Mouse (Mus musculus) forebrain, postnatal 0 days (tissue): ENCODE results near the gene Mast4. TPM values are rescaled to one million over a fixed set of nuclear protein-coding genes. Genes with fewer than 3 reads are reported as not detected.

Experiments used
- ATAC-seq: fragments of 200-750 bp; cut with Nextera tagmentation; 2 replicates; pipeline ENCODE4 v1.8.0; 2017; ENCODE audit warnings: mild to moderate bottlenecking, moderate library complexity
- DNase-seq: peaks from one replicate; pipeline ENCODE4 v3.0.0-alpha.2; 2015
- H3K27ac ChIP-seq: fragments of 300-500 bp; sonication (generic); 2 replicates; pipeline ENCODE4 v1.5.1; 2014; ENCODE audit warnings: low read depth, mild to moderate bottlenecking, antibody characterized with exemption, low read length, moderate library complexity, mixed read lengths
- H3K27me3 ChIP-seq: fragments of 300-500 bp; sonication (generic); 2 replicates; pipeline ENCODE4 v1.6.1; 2014; ENCODE audit warnings: mild to moderate bottlenecking, low read length, mixed read lengths; ENCODE audit not compliant: insufficient read depth
- H3K36me3 ChIP-seq: fragments of 300-500 bp; sonication (generic); 2 replicates; pipeline ENCODE4 v1.6.1; 2014; ENCODE audit warnings: mild to moderate bottlenecking, moderate library complexity; ENCODE audit not compliant: insufficient read depth
- H3K4me1 ChIP-seq: fragments of 300-500 bp; sonication (generic); 2 replicates; pipeline ENCODE4 v1.6.1; 2014; ENCODE audit warnings: antibody characterized with exemption; ENCODE audit not compliant: insufficient read depth
- H3K4me2 ChIP-seq: fragments of 300-500 bp; sonication (generic); 2 replicates; pipeline ENCODE4 v1.6.1; 2014; ENCODE audit warnings: low read depth, mild to moderate bottlenecking, moderate library complexity
- H3K4me3 ChIP-seq: fragments of 300-500 bp; sonication (generic); 2 replicates; pipeline ENCODE4 v1.5.1; 2014; ENCODE audit warnings: low read depth, low read length, mixed read lengths
- H3K9ac ChIP-seq: fragments of 300-500 bp; sonication (generic); 2 replicates; pipeline ENCODE4 v1.6.1; 2014; ENCODE audit warnings: mild to moderate bottlenecking
- H3K9me3 ChIP-seq: fragments of 300-500 bp; sonication (generic); 2 replicates; pipeline ENCODE4 v1.6.1; 2016; ENCODE audit warnings: low read length
- CTCF ChIP-seq: sonication (generic); IDR thresholded peaks from 2 replicates; pipeline ENCODE4 v1.5.1; 2016; ENCODE audit warnings: antibody characterized with exemption, control low read depth, low read depth
- WGBS: fragments of 180-500 bp; shearing (Covaris S2); extraction: QIAGEN DNeasy Blood & Tissue Kit; methylation state at CpG from one replicate; pipeline ENCODE4 v1.1.7; 2014; 5-methylcytosine and 5-hydroxymethylcytosine counted together
- polyA plus RNA-seq: library from polyadenylated mRNA; unstranded; fragments of >200 nt; fragmentation: Nextera tagmentation; extraction: Ambion mirVana; gene quantifications from 2 replicates; pipeline ENCODE4 v1.2.1, GENCODE M21; 2015
- total RNA-seq: library from RNA; depleted of rRNA; stranded (reverse); fragments of >200 nt; gene quantifications from 2 replicates; pipeline ENCODE4 v1.2.3, GENCODE M21; 2014

Gene Mast4
- total and polyA plus RNA-seq, 2 experiments from 2014 or later: 17.2 to 40.1 TPM

- Histone ChIP-seq H3K27me3 (no peaks in the 10 kb centered on the region), H3K9me3 (no peaks in the 10 kb centered on the region), H3K4me1 (no peaks in the 10 kb centered on the region), H3K36me3 (no peaks in the 10 kb centered on the region), H3K9ac (no peak overlapping the region), H3K27ac (no peak overlapping the region), H3K4me2 (no peak overlapping the region), H3K4me3 (no peak overlapping the region)
- no peak for TF ChIP-seq CTCF
- ATAC-seq: no peak
- WGBS: 59% methylated on average over 4 of the region's 4 CpGs
- no peak for DNase-seq
Observed at GRCm38 (mm10) chr13:102846473-102846872, 487.8 kb downstream of the Mast4 start.

- Histone ChIP-seq H3K27ac (no peak overlapping the region), H3K36me3 (no peaks in the 10 kb centered on the region), H3K27me3 (no peaks in the 10 kb centered on the region), H3K9me3 (no peaks in the 10 kb centered on the region), H3K4me1 (no peaks in the 10 kb centered on the region), H3K4me3 (no peak overlapping the region), H3K4me2 (no peak overlapping the region), H3K9ac (no peak overlapping the region)
- WGBS: 52% methylated on average over 2 of the region's 2 CpGs
- DNase-seq (no peak), ATAC-seq (no peak)
- no peak for TF ChIP-seq CTCF
Observed at GRCm38 (mm10) chr13:102842715-102843114, 491.6 kb downstream of the Mast4 start.

- no peak overlapping the region for H3K4me3 ChIP-seq
- no peaks in the 10 kb centered on the region for H3K36me3 ChIP-seq
- no peak overlapping the region for H3K27ac ChIP-seq
- no peak overlapping the region for H3K9ac ChIP-seq
- TF ChIP-seq CTCF: no peak
- DNase-seq (no peak), ATAC-seq (no peak)
- no peak overlapping the region for H3K4me2 ChIP-seq
- no peaks in the 10 kb centered on the region for H3K4me1 ChIP-seq
- 35% methylated on average over 8 of the region's 8 CpGs for WGBS
- H3K27me3 ChIP-seq: no peaks in the 10 kb centered on the region
- H3K9me3 ChIP-seq: no peaks in the 10 kb centered on the region
Observed at GRCm38 (mm10) chr13:102842237-102842636, 492.1 kb downstream of the Mast4 start.

- ATAC-seq (no peak), DNase-seq (no peak)
- no peak overlapping the region for H3K27ac ChIP-seq
- H3K4me2 ChIP-seq: no peak overlapping the region
- H3K9ac ChIP-seq: no peak overlapping the region
- no peaks in the 10 kb centered on the region for H3K4me1 ChIP-seq
- WGBS: 40% methylated on average over 7 of the region's 7 CpGs
- H3K4me3 ChIP-seq: no peak overlapping the region
- H3K9me3 ChIP-seq: no peaks in the 10 kb centered on the region
- no peaks in the 10 kb centered on the region for H3K36me3 ChIP-seq
- TF ChIP-seq CTCF: no peak
- H3K27me3 ChIP-seq: no peaks in the 10 kb centered on the region
Observed at GRCm38 (mm10) chr13:102839741-102840482, 494.4 kb downstream of the Mast4 start.

- H3K9ac ChIP-seq: no peak overlapping the region
- no peaks in the 10 kb centered on the region for H3K4me1 ChIP-seq
- no peak overlapping the region for H3K4me2 ChIP-seq
- TF ChIP-seq CTCF: no peak
- no peaks in the 10 kb centered on the region for H3K9me3 ChIP-seq
- no peak overlapping the region for H3K4me3 ChIP-seq
- no peak overlapping the region for H3K27ac ChIP-seq
- 84% methylated on average over 4 of the region's 4 CpGs for WGBS
- no peaks in the 10 kb centered on the region for H3K27me3 ChIP-seq
- ATAC-seq (no peak), DNase-seq (no peak)
- no peaks in the 10 kb centered on the region for H3K36me3 ChIP-seq
Observed at GRCm38 (mm10) chr13:102837427-102837826, 496.9 kb downstream of the Mast4 start.

- no peak for TF ChIP-seq CTCF
- Histone ChIP-seq H3K36me3 (no peaks in the 10 kb centered on the region), H3K9me3 (no peaks in the 10 kb centered on the region), H3K27me3 (no peaks in the 10 kb centered on the region), H3K4me3 (no peak overlapping the region), H3K27ac (no peak overlapping the region), H3K4me1 (no peaks in the 10 kb centered on the region), H3K9ac (no peak overlapping the region), H3K4me2 (no peak overlapping the region)
- ATAC-seq (no peak; the same call in 1 of the 2 replicates), DNase-seq (no peak)
- WGBS: 68% methylated on average over 8 of the region's 8 CpGs
Observed at GRCm38 (mm10) chr13:102835336-102835735, 499.0 kb downstream of the Mast4 start.

GRCm38 (mm10) chr13:102818287-102818686 lies 516.0 kb downstream of the Mast4 start:
- DNase-seq (no peak), ATAC-seq (no peak)
- Histone ChIP-seq H3K4me3 (no peak overlapping the region), H3K4me2 (no peak overlapping the region), H3K4me1 (no peaks in the 10 kb centered on the region), H3K27me3 (no peaks in the 10 kb centered on the region), H3K9ac (no peak overlapping the region), H3K27ac (no peak overlapping the region), H3K9me3 (no peaks in the 10 kb centered on the region), H3K36me3 (no peaks in the 10 kb centered on the region)
- no peak for TF ChIP-seq CTCF
- WGBS: 48% methylated on average over 4 of the region's 4 CpGs
